Mouse (Mus musculus) C2C12 (cell line): ENCODE measurements at regions not wholly inside any gene's neighbourhood (a gene's known extent, or its start where the extent isn't known, plus 50 kb on each side); places are given as distances from the start of the nearest gene placed in this dataset.

ENCODE experiments used
- CTCF ChIP-seq: IDR thresholded peaks from one replicate; pipeline ENCODE4 v1.5.1; 2011; ENCODE audit not compliant: control insufficient read depth, insufficient read depth, insufficient read length
- FOSL1 ChIP-seq: IDR thresholded peaks from one replicate; pipeline ENCODE4 v1.8.0; 2011; ENCODE audit warnings: mild to moderate bottlenecking, low read length; ENCODE audit not compliant: poor library complexity, insufficient read depth, severe bottlenecking
- MAX ChIP-seq: IDR thresholded peaks from one replicate; pipeline ENCODE4 v1.6.1; 2011; ENCODE audit warnings: mild to moderate bottlenecking, control low read depth
- MYOD1 ChIP-seq: IDR thresholded peaks from one replicate; pipeline ENCODE4 v1.6.1; 2011; ENCODE audit warnings: low read depth; ENCODE audit not compliant: control insufficient read depth, insufficient read length
- MYOG ChIP-seq: IDR thresholded peaks from one replicate; pipeline ENCODE4 v1.6.1; 2011; ENCODE audit not compliant: control insufficient read depth, insufficient read length; ENCODE audit errors: extremely low read depth
- USF1 ChIP-seq: IDR thresholded peaks from one replicate; pipeline ENCODE4 v1.6.1; 2011; ENCODE audit warnings: low read depth, mild to moderate bottlenecking, control low read depth, moderate library complexity

DNA sequence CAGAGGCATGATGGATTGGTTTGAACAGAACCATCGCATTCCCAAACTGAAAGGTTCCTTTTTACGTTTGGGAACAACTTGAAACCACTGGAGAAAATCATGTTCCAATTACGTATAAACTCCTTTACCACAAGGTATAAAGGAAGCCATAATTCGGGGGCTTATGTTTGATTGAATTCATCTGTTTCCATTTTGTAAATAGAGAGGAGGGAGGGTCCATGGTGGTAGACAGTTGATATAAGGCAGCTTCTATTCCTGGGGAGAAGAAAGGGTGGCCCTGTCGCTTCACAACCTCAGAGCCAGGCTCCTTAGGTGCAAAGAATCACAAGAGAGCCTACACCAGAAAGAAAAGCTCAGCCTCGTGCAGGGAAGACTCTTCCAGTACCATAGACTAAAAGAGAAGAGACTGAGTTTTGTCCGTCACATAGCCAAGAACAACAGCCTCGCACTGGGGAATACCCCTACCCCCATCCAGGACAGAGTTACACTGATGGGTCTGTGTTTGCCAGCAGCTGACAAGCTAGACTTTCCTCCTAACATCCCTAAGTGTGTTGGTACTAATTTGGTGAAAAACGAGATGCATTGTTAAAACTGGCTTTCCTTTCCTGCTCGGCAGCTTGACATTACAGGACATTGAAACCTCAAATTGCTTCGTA, 125.6 kb upstream of the Bmper start:
- no peak for TF ChIP-seq MYOG
- no peak for TF ChIP-seq CTCF
- no peak for TF ChIP-seq MAX
- no peak for TF ChIP-seq MYOD1
- TF ChIP-seq FOSL1: no peak
- no peak for TF ChIP-seq USF1
